Mouse (Mus musculus) gastrocnemius, postnatal 10 days (tissue): ENCODE measurements around the gene Creb5. TPM values are rescaled to one million over a fixed set of nuclear protein-coding genes. Genes with fewer than 3 reads are reported as not detected.
A peak's percentile ranks its signal among the peaks of the same experiment; 100 is the strongest.

Experiments
- DNase-seq: peaks from one replicate; pipeline ENCODE4 v3.0.0; 2021; ENCODE audit warnings: mixed read lengths
- long read RNA-seq, 2 experiments: library from polyadenylated mRNA; stranded (forward); transcript quantifications; one replicate each; pipeline ENCODE4 v2.0.0; 2021
- total RNA-seq, 2 experiments: library from RNA; stranded (reverse); gene quantifications; 2 replicates each; pipeline ENCODE4 v1.2.3; 2021

Gene Creb5
- 10 to 100 TPM in 1 of 2 experiments, 1 to 10 TPM in 1; 9.7 to 16.3 TPM for total RNA-seq
- long read RNA-seq, experiment 1, full-length matches to known transcripts, result 1 of 6 reads
- long read RNA-seq, experiment 1, partial matches to known transcripts, result 1 of 6 reads
- long read RNA-seq, experiment 1, other reads (novel, unspliced or antisense), result 4 of 6 reads
- long read RNA-seq, experiment 2, full-length matches to known transcripts, result 3 of 7 reads
- long read RNA-seq, experiment 2, partial matches to known transcripts, result 1 of 7 reads
- long read RNA-seq, experiment 2, other reads (novel, unspliced or antisense), result 3 of 7 reads

DNA sequence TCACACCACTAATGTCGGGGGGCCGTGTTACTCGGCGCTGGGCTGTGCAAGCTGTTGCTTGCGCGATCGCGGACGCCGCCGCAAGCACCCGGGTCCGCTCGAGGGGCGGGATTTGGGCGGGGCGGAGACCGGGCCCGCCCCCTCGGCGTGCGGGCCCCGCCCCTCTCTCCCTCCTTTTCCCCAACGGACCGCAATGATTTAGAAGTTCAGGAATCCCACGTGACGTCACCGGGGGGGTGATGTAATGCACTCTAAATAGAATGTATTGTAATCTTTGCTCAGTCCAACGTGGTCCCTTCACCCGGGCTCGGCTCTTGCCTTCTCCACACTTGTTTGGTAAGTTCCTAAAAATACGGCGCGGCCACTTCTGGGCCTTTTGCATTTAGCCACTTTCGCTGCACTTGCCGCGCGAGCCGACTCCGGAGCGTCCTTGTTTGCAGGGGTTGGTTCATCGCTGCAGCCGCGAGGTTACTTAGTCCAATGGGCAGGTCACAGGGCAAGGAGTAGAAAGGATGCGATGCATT lies at the start of gene Creb5:
TSS of gene Creb5 (plus strand) at position 233 of the 524 bp plus-strand sequence.
- DNase-seq, result peak; percentile 91

DNA sequence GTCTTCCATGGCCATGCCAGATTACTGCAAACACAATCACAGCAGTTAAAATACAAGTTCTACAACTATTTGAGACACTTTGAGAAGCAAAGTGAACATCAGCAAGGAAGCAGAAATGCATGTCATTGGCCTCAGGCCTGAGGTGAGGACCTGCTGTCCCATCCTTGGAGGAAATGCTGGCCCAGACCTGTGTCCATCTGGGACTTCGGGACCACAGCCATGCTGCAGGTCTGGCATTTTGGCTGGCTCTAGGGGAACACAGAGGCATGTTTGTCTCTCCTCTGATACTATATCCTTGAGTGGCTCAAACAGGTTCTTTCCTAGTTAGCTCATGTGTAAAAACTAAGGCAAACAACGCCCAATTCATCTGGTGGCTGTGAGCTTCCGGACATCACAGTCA lies 27.2 kb upstream of the Creb5 start:
- no peak for DNase-seq

DNA sequence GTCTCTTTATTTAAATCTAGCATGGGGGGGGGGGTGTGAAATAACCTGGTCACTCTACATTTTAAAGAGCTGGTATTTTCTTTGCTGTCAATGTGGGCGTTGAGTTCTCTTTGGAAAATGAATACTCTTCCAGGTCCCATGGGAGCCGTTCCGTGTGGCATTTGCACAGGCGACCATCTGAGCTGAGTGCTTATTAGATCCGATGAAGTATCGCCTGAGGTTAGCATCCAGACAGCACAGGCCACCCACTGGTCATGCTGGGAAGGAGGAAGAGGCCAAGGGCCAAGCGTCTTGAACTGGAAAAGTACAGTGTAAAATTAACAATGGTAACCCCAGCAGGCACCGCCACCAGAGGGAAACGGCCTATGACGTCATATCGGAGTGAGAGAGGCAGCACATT lies 24.7 kb upstream of the Creb5 start:
- no peak for DNase-seq

DNA sequence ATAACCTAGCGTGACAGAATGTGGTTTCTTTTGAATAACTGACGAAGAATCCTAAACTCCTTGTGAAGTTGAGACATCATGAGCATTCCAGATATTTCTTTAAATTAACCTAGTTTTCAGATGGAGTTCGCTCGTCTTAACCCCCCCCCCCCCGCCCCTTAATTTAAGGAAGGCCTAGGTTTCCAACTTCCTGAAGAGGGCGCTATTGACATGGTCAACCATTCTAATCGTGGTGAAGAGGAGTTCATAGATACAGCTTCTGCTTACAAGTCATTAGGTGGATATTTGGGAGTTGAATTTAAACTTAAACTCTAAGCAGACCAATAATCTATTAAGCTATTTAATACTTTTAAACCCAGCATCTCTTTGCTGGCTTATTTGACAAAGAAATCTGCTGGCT lies 20.0 kb upstream of the Creb5 start:
- DNase-seq, result no peak

DNA sequence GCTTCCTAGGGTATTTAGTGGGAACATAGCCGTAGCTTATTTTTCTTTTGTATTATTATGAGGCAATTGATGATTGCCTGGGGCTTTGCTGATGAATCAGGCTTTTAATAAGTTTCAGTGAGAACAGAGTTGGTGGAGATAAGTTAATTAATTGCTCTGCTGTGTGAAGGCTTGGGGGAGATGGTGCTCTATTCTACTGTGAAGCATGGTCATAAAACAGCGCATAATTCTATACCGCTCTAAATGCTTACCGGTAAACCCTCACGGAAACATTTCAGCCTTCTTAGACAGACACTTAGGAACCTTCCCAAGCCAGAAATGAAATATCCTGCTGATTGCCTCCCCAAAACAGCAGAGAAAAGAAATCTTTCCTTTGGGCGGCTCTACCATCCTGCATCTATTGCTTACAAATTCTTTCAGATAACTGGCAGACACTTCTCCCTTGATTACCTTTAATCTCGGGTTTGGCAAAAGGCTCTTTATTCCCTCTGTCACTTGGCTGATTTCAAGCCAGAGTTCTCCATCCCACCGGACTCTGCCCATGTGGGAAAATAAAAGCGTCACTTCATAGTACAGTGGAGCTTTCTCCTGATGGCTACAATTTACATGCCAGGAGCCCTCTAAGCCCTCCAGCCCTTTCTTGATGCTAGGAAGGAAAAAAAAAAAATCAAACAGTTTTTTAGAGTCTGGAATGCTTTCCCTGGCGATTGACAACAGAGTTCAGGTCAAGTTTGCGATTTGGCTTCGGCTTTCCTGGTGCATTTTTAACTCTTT lies 19.2 kb upstream of the Creb5 start:
- DNase-seq, result no peak

DNA sequence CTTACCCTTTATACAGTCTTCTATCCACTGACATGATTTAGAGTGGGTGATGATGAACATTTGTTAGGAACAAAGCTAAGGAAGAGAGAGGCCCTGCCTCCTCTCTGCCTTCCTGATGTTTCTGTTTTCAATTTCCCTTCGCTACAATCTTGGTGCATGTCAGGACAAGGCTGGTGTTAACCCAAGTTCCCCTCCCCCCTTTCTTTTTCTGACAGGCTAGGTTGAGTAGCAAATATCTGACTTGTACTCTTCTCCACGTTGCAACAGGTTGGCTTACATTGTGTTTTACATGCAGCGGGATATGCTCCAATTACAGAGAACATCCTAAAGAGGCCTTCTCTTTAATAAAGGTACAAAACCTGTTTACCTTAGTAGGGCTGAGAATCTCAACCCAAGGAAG lies 15.9 kb upstream of the Creb5 start:
- no peak for DNase-seq

DNA sequence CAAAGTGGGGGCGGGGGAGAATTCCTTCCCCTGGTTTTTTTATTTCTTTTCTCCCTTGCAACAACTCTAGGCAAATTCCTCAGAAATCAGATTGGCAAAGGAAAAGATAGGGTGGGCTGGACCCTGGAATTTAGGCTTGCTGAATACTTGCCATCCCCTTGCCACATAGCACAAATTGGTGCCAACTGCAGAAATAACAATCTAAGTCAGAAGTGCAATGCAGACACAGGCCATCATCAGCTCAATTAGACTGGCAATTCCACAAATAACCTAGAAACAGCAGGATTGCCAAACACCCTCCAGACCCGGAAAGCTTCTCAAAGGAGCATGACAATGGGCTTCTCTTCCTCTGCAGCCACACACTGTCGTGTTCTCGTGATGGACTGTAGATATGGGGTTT lies 15.4 kb upstream of the Creb5 start:
- no peak for DNase-seq

DNA sequence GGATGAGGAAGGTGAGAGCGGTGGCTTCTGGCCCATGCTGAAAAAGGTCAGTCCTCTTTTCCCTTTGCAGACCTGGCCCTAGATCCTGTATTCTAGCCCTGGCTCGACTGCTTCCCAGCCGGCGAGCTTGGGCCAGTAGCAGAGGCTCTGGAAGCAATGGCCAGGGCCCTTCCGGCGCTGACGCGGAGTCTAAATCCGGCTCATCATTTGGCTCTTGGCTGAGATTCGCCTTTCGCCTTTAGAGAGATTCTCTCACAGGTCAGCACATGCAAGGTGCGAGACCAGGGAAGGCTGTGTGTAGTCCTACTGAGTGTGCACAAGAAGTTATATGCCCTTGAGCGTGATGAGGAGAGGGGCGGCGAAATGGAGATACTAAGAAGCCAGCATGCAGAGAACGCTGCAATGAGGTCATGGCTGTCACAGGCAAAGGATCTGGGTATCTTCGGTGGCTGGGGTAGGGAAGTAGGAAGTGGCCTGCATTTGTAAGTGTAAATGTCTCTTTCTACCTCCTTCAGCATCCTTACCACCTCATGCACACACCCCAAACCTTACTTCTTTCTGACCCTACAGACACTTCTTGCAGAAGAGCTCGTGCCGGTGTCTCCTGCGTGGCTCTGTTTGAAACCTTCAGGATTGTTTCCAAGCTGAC lies 557 bp upstream of the Creb5 start:
- DNase-seq, result peak; percentile 45

DNA sequence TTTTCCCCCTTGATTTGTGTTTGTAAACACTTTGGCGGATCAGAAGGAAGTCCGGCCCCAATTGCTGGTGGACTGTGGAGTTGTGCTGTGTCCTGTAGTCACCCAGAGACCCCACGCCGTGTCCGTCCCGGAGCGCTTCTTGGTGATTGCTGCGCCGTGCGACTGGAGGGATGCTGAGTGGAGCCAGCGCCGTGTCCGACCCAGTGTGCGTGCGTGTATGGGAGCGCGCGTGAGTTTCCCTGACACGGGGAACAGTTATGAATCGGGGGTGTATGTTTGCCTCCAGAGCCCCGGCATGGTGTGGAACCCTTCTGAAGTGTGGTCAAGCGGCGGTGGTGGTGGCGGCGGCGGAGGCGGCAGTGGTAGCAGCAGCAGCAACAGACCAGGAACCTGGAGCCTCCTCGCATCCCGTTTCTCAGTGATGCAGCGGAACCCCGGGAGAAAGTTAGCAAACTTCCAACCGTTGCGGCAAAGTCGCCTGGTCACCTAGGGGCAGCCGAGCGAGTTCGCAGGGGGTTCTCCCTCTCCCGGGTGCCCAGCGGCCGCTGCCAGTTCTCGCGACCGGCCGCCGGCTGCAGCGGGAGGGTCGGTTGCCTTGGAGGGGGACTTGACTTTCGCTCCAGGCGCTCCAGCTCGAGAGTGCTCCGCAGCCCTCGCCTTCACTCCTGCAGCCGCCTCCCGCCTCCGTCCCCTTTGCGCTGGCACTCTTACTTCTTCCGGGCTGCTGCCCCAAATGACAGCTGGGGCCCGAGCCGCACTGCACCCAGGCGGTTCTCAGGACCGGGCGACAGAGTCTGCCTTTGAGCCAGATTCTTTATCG lies 702 bp downstream of the Creb5 start:
- peak; percentile 67 for DNase-seq

DNA sequence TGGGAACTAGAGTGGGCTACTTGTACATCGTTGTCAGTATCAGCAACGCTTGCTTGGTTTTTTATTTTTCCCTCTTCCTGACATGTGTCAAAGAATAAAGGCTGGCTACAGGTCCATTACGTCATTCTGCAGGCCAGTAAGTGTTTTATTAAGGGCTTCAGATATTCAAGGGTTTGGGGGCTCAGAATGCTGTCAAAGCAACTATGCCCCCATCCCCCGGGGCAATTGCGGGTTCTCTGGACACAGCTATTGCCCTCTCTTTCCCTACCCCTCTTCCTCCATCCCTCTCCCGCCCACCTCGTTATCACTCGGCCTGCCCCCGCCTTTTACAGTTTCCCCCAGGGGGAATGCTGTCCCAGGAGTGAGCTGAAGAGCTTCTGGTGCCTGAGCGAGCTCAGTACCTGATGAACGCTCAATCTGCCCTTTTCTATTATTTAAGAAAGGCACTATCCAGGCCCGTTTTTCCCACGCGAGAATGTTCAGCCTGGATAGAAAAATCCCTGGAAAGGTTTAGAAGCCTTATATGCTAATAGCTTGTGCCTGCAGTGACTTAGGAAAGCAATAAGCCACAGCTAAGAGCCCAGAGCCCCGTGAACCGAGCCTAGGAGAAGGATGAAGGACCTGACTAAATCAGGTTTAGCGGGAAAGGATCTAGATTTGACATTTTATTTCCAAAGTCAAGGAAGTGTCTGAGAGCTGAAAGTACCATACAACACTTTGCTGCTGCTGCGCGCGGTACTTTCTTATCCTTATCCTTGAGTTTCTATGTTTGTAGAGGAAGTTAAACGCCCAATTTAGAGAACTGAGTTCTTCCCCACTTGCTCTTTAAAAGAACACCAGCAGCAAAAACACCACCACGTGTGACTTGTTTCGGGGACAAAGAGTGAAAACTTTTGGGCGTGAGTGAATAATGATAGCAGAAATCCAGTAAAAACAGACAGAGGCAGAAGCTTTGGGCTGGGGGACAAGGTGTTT lies 1.8 kb downstream of the Creb5 start:
- DNase-seq, result peak; percentile 11

DNA sequence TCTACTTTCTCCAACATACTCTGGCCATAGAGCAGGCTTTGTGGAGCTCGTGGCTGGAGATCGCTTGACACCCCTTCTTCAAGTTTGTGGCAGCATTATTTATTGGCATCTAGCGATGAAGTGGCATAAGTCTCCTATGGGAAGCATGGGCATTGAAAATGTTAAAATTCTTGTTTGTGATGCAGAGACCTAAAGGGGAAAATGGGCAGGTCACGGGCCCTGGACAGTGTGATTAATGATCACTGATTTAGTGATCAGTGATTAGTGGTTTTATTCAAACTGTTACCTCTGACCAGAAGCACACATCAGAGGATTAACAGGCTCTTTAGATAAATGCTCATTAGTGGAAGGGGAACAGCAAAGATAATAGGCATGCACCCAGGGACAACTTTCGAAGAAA lies 2.6 kb downstream of the Creb5 start:
- no peak for DNase-seq

DNA sequence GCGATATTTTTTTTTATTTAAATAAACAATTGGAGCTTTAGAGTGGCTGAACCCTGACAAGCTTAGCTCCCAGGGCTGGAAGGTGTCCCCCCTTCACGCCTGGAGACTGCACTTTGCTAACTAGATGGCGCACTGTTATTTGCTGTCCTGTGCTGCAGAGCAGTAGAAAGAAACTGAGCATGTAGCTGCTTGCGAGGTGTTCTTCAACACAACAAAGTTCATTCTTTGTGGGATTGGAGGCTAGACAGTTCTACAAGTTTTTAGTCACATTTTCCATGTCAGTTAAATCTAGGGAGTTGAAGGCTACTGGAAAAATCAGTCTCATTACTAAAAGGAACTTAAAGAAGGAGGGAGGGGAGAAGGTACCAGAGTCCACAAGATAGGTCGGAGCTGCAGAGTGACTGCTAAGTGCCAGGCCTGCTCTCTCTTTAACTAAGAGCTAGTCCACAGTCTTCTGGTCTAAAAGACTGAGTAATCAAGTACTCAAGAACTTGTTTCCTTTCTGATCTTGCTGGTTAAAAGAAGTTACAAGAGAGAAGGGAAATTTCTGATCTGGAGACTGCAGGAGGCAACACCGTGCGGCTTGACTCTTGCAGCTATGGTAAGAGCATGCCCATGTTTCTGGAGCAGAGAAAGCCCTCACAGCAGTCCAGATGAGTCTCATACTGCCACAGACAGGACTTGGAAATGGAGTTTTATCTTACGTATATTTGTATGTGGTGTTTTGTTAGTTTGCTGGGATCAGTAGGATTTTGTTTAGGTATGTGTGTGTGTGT lies 3.3 kb downstream of the Creb5 start:
- no peak for DNase-seq

DNA sequence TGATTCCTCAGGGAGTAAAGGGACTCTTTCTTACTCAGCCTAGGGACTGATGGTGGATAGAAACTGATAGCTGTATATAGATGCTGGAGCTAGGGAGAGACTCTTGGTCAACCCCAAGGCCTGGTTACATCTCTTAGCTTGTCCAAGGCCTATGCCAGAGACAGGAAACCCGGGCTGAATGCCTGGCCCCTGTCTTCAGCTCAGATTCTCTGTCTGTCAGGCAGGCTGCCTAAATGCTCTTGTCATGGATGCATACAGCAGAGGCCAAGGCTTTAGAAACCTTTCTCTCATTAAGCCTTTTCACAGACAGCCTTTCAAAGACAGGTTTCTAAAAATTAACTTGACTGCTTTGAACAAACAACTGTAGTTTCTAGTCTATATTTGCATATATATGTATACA lies 5.9 kb downstream of the Creb5 start:
- DNase-seq, result no peak

DNA sequence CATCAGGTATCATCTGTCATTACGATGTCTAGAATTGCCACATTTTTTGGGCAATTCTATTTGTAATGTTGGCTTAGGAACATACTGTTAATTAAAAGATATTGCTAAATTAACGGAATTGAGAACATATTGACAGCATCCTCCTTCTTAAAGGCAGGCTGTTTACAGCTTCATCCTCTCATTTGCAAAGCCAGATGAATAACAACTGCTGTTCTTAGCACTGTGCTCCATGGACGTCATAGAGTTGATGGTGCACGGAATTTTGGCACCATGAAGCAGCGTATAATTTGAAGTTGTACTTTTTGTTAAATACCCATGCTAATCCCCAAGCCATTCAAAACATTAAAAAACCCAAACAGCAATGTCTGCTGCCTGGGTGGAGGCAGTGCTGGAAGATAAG lies 10.8 kb downstream of the Creb5 start:
- no peak for DNase-seq

DNA sequence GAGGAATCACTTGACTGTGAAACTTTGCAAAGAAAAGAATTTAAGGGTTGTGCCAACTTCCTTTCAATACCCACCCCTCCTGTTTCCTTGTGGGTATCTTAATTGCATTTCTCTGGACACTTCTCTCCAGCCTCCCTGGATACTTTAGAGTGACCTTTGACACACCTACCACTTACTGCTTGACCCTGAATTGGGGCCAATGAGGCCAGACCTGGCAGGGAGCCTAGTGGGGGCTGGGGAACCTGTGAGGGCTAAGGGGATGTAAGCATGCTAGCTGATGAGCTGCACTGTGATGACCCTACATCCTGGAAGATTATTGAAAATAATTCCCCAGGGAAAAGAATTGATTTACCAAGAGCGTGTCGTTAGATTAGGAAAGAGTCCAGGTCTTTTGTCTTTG lies 17.1 kb downstream of the Creb5 start:
- DNase-seq, result no peak

DNA sequence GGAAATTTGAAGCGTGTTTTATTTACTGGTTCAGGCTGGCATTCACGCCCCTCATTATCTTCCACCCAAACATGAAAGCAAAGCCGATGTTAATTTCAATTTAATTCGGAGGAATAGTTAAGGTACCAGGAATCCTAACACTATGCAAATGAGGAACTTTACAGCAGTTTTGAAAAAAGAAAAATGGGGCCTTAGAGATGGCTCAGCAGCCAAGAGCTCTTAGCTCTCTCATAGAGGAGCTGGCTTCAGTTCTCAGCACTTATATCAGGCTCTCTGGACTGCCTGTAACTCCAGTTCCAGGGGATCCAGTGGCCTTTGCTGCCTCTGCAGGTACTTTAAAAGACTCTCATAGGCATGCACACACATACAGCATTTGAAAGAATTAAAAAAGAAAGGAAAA lies 19.1 kb downstream of the Creb5 start:
- DNase-seq, result no peak

DNA sequence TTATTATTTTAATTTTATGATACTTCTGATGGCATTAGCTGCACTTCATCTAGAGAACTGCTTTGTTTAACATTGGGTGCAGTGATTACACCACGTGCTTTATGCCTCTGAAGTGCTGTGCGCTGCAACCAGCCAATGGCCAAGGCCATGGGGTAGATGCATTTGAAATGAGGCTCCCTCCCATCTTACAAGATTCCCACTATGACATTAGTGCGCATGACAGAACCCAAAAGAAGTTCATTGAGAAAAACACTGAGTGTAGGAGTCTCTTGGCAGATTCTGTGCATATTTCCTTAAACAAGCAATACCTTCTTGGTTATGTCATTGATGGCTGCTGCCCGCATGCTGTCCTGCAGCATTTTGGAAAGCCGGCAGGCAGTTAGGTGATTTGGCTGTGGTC lies 19.6 kb downstream of the Creb5 start:
- DNase-seq, result no peak

DNA sequence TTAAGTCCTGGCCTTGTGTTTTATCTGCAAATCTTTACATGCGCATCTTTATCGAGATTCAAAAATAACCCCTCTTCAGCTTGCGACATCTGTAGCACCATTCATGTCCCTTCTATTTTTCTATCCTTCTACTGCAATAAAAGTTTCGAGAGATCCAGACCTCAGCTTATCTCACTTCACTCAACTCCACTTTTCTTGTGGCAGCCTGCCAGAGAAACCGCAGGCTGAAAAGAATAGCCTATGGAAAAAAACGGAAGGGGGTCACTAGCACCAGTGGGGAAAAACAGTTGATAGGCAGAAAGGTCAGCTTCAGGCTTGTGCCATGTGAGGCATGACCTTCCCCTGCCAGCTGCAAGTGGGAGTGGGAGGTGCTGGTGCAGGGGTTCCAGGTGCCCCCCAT lies 21.6 kb downstream of the Creb5 start:
- no peak for DNase-seq

DNA sequence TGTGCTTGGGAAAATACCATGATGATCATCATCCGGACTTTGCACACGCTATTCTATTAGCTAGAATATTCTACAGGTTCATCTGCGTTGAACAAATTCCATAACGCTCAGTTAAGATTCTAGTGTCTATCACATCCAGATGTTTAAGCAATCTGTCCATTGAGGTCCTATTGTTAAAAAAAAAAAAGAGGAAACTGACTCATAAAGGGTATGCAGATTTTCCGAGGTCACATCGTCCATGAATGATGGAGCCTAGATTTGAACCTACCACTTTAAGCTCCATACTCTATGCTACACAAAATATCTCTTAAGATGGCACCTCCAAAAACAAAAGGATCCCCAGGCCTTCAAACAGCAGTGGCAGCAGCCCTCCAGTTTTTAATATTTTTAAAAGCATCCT lies 26.5 kb downstream of the Creb5 start:
- no peak for DNase-seq

DNA sequence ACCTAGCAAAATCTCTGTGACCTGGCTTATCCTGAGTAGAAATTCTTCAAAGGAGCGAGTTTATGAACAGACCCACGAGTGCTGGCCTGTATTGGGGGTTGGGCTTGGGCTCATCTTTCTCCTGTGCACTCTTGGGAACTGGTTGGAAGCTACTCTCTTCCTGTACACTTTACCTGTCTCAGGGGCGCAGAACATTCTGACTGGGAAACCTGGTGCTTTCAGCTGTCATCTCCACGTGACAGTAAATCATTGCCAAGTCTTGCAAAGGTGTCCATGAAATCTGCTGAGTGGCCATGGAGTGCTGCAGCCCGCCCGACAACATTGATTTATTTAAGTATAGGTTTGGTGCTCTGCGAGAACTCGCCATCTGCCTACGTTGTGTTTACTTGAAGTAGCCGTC lies 27.1 kb downstream of the Creb5 start:
- no peak for DNase-seq
